Mouse (Mus musculus): ENCODE results near the gene Nptxr. TPM values are rescaled to one million over a fixed set of nuclear protein-coding genes. Genes with fewer than 3 reads are reported as not detected.
A peak's percentile ranks its signal among the peaks of the same experiment; 100 is the strongest.

The Nptxr gene
- 100 to 1,000 TPM; 773 to 802 TPM for total RNA-seq (2021)

GRCm38 (mm10) chr15:79804352-79805071, at the start of gene Nptxr:
TSS of gene Nptxr (minus strand) at chr15:79804766.
- DNase-seq (ENCODE audit: extremely low spot score in 1 of 2, low spot score in 1 of 2), result peak; percentile 64 to 69

GRCm38 (mm10) chr15:79850143-79850542, 45.6 kb upstream of the Nptxr start:
- DNase-seq (ENCODE audit: extremely low spot score in 1 of 2, low spot score in 1 of 2), result no peak

DNA sequence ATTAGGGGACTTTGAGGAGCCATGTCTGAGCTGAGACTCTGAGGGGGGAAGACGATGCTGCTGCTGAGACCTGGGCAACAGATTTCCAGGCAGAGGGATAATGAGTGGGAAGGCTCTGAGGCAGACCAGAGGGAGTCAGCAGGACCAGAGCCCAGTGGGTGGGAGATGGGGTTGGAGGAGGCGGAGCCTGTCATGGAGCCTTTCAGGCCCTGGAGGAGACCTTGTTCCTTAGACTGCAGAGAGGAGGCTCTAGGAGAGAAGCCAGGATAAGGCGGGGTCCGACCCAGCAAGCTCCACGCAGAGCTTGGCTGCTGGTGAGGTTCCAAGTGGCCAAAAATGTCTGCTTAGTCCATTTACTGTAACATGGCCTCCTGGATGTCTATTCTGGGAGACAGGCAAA, 42.5 kb upstream of the Nptxr start:
- DNase-seq (ENCODE audit: extremely low spot score in 1 of 2, low spot score in 1 of 2), result no peak

DNA sequence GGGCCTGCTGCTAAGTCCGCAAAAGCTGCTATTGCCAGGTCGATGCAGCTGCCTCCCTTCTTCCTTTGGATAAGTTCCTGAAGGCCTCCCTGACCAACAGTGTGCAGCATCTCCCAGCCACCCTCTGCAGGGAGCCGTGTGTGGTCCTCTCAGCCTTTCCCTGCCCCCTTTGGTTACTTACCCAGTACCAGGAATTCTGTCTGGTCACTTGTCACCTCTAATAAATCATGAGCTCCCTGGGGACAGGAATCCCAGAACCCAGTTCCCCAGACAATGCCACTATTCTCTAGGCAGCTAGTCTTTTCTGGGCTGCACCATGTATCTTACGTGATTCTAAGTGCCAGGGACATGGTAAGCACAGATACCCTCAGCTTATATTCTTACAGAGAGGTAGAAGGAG, 41.4 kb upstream of the Nptxr start:
- no peak for DNase-seq (ENCODE audit: extremely low spot score in 1 of 2, low spot score in 1 of 2)

GRCm38 (mm10) chr15:79842985-79843384, 38.4 kb upstream of the Nptxr start:
- DNase-seq (ENCODE audit: extremely low spot score in 1 of 2, low spot score in 1 of 2), result no peak

DNA sequence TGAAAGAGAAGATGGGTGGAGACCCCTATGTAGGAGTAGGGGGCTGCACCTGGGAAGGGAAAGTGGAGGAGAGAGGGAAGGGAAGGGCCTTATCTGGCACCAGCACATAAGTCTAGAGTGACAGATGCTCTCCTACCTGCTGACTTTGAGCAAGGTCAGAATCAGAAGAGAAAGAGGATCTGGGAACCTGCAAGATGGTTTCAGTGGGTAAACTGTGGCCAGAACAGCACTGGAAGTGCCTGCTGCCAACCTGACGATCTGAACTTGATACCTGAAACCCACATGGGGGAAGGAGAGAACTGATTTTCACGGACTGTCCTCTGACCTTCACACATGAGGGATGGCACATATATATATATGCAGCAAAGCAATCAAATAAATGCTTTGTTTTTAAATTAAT, 35.7 kb upstream of the Nptxr start:
- DNase-seq (ENCODE audit: extremely low spot score in 1 of 2, low spot score in 1 of 2), result no peak

DNA sequence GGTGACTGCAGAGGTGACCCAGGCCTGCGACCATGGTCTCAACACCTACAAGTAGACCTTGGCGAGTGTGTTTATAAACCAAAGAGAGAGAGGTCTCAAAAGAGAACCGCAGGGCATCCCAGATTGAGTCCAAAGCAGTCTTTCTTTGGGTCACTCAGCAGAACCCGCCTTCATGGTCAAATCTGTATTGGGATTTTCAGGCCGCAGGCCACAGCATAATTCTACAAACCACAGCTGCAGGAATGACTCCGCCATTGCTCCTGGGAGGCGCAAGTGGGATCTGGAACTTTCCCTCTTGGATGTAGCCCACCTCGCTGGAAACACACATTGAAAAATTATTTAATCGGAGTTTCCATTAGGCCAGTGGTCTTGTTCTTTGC, 30.3 kb upstream of the Nptxr start:
- no peak for DNase-seq (ENCODE audit: extremely low spot score in 1 of 2, low spot score in 1 of 2)

- peak; percentile 96 to 98 for DNase-seq (ENCODE audit: extremely low spot score in 1 of 2, low spot score in 1 of 2)
These were observed 29.7 kb upstream of the Nptxr start, which contains the start of the genes Npcd and Cbx6 for GRCm38 (mm10) chr15:79834130-79834880. TSS of gene Npcd (minus strand) at chr15:79834237. TSS of gene Cbx6 (minus strand) at chr15:79834688.

DNA sequence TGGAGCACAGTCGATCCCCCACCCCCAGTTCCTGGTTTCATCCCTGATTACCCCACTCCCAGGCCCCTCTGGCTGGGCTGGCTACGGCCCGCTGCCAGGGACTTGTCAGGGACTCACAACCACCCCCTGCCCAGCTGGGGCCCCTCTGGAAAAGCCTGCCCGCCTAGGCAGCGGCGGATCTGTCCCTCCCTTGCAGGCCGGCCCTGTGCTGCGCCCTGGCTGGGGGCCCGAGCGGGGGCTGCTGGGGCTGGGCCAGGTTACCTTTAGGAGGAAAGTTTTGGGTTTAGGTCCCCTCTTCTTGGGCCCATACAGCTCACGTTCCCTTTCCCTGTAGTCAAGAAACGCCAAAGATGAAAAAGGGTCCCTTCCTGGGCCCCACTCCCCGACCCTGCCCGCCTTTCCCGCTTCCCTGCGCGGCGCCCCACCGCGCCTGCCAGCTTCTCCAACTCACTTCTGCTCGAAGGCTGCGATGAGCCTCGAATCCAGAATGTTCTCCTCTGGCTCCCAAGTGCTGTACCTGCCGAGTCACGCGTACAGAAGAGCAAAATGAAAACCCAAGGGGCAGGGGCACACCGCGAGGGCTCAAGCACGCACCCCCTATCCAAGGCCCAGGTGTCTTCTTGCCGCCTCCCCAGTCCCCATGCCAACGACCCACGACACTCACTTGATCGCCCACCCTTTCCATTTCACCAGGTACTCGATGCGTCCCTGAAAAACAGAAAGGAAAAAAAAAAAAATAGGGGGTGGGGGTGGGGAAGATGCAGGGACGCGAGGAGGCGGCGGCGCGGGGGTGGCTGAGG, 28.9 kb upstream of the Nptxr start:
- DNase-seq (ENCODE audit: extremely low spot score in 1 of 2, low spot score in 1 of 2), result peak in 1 of 2 experiments; percentile 55

DNA sequence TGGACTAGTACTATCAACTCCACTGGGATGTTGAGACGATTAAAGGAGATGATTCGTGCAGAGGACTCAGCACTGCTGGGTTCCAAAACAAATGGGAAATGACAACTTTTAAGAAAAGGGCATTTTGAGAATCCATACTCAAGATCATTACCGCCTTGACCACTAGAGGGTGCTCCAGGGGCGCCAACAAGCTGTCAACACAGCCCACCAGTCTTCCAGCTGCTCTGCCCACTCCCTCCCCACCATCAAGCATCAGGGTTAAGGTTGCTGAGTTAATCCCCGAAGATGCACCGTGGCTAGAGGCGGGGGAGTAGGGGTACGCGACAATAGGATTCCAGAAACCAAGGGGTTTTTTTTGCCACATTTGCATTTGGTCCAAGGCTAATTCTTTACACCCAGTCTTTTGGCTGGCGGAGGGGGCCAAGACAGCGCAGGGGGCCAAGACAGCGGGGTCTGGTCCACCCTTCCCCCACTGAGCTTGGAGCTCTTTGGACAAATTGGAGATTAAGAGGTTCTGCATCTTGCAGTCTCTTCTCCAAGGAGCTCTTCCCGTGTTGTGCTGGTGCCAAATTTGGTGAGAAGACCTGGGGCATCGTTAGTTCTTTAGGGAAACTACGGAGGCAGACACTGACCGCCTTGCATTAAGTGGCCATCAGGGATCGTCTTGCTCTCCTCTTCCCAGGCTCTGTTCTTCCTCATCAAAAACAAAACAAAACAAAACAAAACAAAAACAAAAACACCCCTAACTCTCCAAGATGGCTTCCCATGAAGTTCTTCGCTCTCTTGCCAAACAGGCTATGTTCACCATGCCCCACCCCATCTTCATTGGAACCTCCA, 27.7 kb upstream of the Nptxr start:
- DNase-seq (ENCODE audit: extremely low spot score in 1 of 2, low spot score in 1 of 2), result peak; percentile 69 to 90

DNA sequence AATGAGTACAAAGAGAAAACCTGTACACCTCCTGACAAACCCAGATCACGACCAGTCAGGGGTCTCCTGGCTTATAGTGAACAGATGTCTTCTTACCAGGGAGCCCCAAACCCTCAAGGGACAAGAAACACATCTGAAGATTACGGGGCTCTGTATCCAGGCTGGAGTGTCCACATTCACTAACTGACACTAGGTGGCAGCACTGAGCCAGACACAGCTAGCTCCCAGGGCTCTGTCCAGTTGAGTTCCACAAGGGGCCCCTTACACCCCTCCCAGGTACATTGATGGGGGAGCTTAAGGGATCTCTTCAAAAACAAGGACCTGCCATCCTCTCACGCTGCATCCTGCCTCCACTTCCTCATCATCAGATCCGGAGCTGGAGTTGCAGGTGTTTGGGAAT, 25.8 kb upstream of the Nptxr start:
- DNase-seq (ENCODE audit: extremely low spot score in 1 of 2, low spot score in 1 of 2), result peak; percentile 63 to 79

- no peak for DNase-seq (ENCODE audit: extremely low spot score in 1 of 2, low spot score in 1 of 2)
These were observed 24.9 kb upstream of the Nptxr start for GRCm38 (mm10) chr15:79829431-79829830.

GRCm38 (mm10) chr15:79828366-79829035, 23.9 kb upstream of the Nptxr start:
- DNase-seq (ENCODE audit: extremely low spot score in 1 of 2, low spot score in 1 of 2), result no peak

DNA sequence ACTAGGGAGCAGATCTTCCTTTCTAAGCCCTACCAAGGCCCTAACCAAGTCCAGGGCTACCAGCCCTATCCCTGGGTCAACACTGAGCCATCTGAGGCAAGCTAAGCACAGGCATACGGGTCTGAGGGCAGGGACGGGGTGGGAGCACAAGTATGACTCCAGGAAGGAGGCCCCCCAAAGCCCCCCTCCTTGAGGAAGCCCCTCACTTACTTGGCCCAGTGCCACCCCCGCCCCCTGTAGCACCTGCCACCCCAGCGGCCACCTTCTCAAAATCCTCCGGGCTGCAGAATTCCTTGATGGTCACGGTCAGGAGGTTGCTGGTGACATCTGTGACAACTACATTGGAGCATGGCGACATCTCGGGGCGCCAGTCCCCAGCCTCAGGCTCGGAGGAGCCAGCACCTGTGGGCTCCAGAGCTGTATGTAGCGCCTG, 23.2 kb upstream of the Nptxr start:
- no peak for DNase-seq (ENCODE audit: extremely low spot score in 1 of 2, low spot score in 1 of 2)

DNA sequence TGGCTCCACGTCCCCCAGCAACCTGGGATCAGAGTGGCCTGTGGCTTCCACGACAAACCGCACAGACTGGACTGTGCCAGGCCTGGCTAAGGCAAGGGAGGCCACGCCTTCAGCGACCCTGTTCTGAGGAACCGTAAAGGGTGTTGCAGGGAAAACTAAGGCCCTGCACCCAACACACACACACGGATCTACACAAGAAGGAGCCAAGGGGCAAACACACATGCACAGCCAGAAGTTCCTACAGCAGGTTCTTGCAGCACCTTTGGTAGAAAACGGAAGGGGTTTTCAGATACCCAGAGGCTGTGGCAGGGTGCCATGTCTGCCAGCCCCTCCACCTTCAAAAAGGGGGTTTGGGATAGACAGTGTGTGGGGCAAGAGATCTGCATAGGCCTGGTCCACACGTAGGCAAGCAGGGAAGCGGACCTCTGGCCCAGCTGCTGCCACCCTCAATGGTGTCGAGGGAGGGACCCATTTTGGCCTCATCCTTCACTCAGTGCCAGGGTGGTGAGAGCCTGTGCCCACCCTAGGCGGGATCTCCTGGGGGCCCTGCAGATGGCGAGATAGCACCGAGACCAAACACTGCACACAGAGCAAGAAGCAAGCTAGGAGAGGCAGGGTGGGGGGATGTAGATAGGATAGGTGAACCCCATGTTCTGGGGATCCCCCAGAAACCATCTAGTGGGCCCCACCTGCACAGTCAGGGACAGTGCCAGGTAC, 22.7 kb upstream of the Nptxr start:
- no peak for DNase-seq (ENCODE audit: extremely low spot score in 1 of 2, low spot score in 1 of 2)

- DNase-seq (ENCODE audit: extremely low spot score in 1 of 2, low spot score in 1 of 2), result no peak
These were observed 21.8 kb upstream of the Nptxr start for GRCm38 (mm10) chr15:79826221-79826935.

GRCm38 (mm10) chr15:79825146-79825825, 20.7 kb upstream of the Nptxr start:
- no peak for DNase-seq (ENCODE audit: extremely low spot score in 1 of 2, low spot score in 1 of 2)
